Mouse (Mus musculus): ENCODE measurements around the gene Mgat5b. TPM values are rescaled to one million over a fixed set of nuclear protein-coding genes. Genes with fewer than 3 reads are reported as not detected.

The Mgat5b gene
- polyA plus RNA-seq, 3 experiments from 2014 or later: not detected

DNA sequence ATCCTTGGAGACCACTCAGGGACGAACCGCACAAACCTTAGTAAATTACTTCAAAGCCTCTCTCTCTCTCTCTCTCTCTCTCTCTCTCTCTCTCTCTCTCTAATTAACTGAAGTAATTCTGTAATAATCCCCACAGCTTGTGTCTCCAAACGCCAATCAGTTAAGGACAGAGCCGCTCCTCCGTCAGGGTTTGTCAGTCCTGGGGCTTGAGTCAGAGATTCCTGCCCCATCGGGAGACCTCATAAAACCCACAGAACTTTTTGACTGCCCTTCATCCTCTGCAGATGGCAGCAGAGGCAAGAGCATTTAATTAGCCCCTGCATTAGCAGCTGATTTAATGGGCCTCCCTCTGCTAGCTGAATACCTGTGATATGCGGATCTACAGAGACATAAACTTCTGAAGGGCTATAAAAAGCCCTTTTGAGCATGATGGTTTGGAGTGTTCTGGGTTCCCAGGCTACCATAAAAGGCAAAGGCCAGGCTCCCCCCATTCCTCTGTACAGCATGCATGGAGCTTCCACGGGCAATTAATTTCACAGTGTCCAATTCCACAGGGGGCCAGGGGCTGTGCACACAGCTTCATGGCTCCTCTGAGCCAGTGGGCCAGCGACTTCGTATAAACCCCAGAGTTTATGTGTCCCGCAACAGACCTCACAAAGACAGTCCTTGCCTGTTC lies 117.1 kb downstream of the Mgat5b start:
- ATAC-seq: no peak

Other genes with a start within 250 kb of the Mgat5b start
- gene St6galnac1, start 143.4 kb upstream of the Mgat5b start, polyA plus RNA-seq (2017; shearing (Covaris generic)): 10 to 100 TPM in 2 of 3 experiments, 1 to 10 TPM in 1; 9.0 to 17.1 (median 13.5) TPM
- gene Mxra7, start 90.8 kb upstream of the Mgat5b start, polyA plus RNA-seq (2017; shearing (Covaris generic)): not detected
- gene Mettl23, start 75.6 kb upstream of the Mgat5b start, polyA plus RNA-seq (2017; shearing (Covaris generic)): 100 to 1,000 TPM; 121 to 151 (median 145) TPM
- 10 to 100 TPM; 49.7 to 58.8 (median 53.6) TPM for gene Jmjd6, start 75.4 kb upstream of the Mgat5b start, polyA plus RNA-seq (2017; shearing (Covaris generic))
- gene Mfsd11, start 66.4 kb upstream of the Mgat5b start, polyA plus RNA-seq (2017; shearing (Covaris generic)): 10 to 100 TPM; 18.7 to 31.0 (median 29.0) TPM
- 100 to 1,000 TPM; 189 to 367 (median 325) TPM for gene Srsf2, start 65.8 kb upstream of the Mgat5b start, polyA plus RNA-seq (2017; shearing (Covaris generic))
- gene Sec14l1, start 196.3 kb downstream of the Mgat5b start, polyA plus RNA-seq (2017; shearing (Covaris generic)): 10 to 100 TPM; 20.1 to 25.6 (median 21.9) TPM

Measured in inflammation-experienced regulatory T-cells, adult 6 months (primary cell).